Mouse (Mus musculus) heart, embryonic 13.5 days (tissue): ENCODE results near the gene Rad51b. TPM values are rescaled to one million over a fixed set of nuclear protein-coding genes. Genes with fewer than 3 reads are reported as not detected.

Source experiments
- ATAC-seq: fragments of 200-750 bp; cut with Nextera tagmentation; 2 replicates; pipeline ENCODE4 v1.8.0; 2017; ENCODE audit warnings: moderate TSS enrichment; ENCODE audit not compliant: insufficient number of reproducible peaks, low FRiP score, low TSS enrichment; ENCODE audit errors: extremely low read depth
- H3K27ac ChIP-seq: fragments of 300-500 bp; sonication (generic); replicated peaks from 2 replicates; pipeline ENCODE4 v1.5.1; 2015; ENCODE audit warnings: moderate library complexity, mild to moderate bottlenecking, inconsistent platforms
- H3K27me3 ChIP-seq: fragments of 300-500 bp; sonication (generic); replicated peaks from 2 replicates; pipeline ENCODE4 v1.6.1; 2015; ENCODE audit warnings: mild to moderate bottlenecking, inconsistent platforms
- H3K36me3 ChIP-seq: fragments of 300-500 bp; sonication (generic); 2 replicates; pipeline ENCODE4 v1.6.1; 2015; ENCODE audit warnings: mild to moderate bottlenecking, inconsistent platforms
- H3K4me1 ChIP-seq: fragments of 300-500 bp; sonication (generic); 2 replicates; pipeline ENCODE4 v1.6.1; 2015; ENCODE audit warnings: inconsistent platforms
- H3K4me2 ChIP-seq: fragments of 300-500 bp; sonication (generic); 2 replicates; pipeline ENCODE4 v1.6.1; 2015; ENCODE audit warnings: inconsistent platforms, mild to moderate bottlenecking, moderate library complexity
- H3K4me3 ChIP-seq: fragments of 300-500 bp; sonication (generic); 2 replicates; pipeline ENCODE4 v1.5.1; 2015; ENCODE audit warnings: moderate library complexity, mild to moderate bottlenecking, inconsistent platforms
- H3K9ac ChIP-seq: fragments of 300-500 bp; sonication (generic); 2 replicates; pipeline ENCODE4 v1.6.1; 2015; ENCODE audit warnings: inconsistent platforms, mild to moderate bottlenecking, moderate library complexity
- H3K9me3 ChIP-seq: fragments of 300-500 bp; sonication (generic); 2 replicates; pipeline ENCODE4 v1.6.1; 2016; ENCODE audit warnings: inconsistent platforms
- WGBS: fragments of 180-500 bp; shearing (Covaris S2); methylation state at CpG from one replicate; pipeline ENCODE4 v1.1.7; 2015; ENCODE audit warnings: mixed read lengths; 5-methylcytosine and 5-hydroxymethylcytosine counted together
- polyA plus RNA-seq: library from polyadenylated mRNA; unstranded; fragments of >200 nt; fragmentation: Nextera tagmentation; extraction: Ambion mirVana; gene quantifications from 2 replicates; pipeline ENCODE4 v1.2.1, GENCODE M21; 2015

The Rad51b gene
- polyA plus RNA-seq, 1 experiment from 2014 or later, result 4.8 TPM

DNA sequence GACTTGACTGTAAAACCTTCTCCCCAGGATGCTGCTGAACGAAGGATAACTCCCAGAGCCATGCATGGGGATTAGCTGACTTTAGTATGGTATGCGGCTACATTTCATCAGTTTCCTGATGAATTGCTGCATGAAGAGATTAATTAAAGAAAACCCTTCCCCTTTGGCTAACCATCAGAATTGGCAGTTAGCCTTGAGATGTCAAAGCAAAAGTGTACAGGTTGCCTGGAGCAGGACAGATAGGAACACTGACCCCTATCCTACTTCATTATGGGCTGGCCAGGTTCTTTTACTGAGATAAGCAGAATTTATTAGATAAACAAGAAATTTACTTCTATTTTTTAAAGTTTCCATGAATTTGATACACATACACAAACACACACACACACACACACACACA is 85.3 kb downstream of the Rad51b start:
- H3K36me3 ChIP-seq, result no peaks in the 10 kb centered on the region
- H3K4me1 ChIP-seq, result peaks cover 49% of the 10 kb centered on the region
- no peak overlapping the region for H3K4me2 ChIP-seq
- WGBS, result 44% methylated on average over 2 of the region's 2 CpGs
- no peak overlapping the region for H3K4me3 ChIP-seq
- no peak for ATAC-seq
- no peak overlapping the region for H3K9ac ChIP-seq
- no peak overlapping the region for H3K27ac ChIP-seq
- no peaks in the 10 kb centered on the region for H3K27me3 ChIP-seq
- no peaks in the 10 kb centered on the region for H3K9me3 ChIP-seq

DNA sequence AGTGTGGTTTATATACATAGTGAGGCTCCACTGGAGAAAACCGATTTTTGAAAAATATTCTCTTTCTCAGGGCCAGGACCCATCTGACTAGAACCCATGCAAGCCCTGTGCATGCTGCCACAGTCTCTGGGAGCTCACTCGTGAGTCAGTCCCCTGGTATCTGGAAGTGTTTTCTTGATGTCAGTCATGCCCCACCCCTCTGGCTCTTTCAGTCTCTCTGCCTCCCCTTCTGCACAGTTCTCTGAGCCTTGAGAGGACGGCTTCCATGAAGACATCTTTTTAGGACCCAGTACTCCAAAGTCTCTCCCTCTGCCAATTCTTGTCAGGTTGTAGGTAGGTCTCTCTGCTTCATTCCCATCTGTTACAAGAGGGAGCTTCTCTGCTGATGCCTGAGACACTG is 86.5 kb downstream of the Rad51b start:
- Histone ChIP-seq H3K9me3 (no peaks in the 10 kb centered on the region), H3K27me3 (no peaks in the 10 kb centered on the region), H3K36me3 (no peaks in the 10 kb centered on the region), H3K4me3 (no peak overlapping the region), H3K4me1 (peaks cover 54% of the 10 kb centered on the region), H3K4me2 (no peak overlapping the region), H3K9ac (no peak overlapping the region), H3K27ac (peak overlapping the region; percentile 13)
- WGBS, result 42% methylated on average over 3 of the region's 3 CpGs
- no peak for ATAC-seq

GRCm38 (mm10) chr12:79384787-79385186 is 87.7 kb downstream of the Rad51b start:
- 31% methylated on average over 9 of the region's 9 CpGs for WGBS
- Histone ChIP-seq H3K4me2 (peak overlapping the region; percentile 53), H3K36me3 (no peaks in the 10 kb centered on the region), H3K27me3 (no peaks in the 10 kb centered on the region), H3K4me1 (peaks cover 66% of the 10 kb centered on the region), H3K9ac (peak overlapping the region; percentile 59), H3K4me3 (peak overlapping the region; percentile 13), H3K27ac (peak overlapping the region; percentile 61), H3K9me3 (no peaks in the 10 kb centered on the region)
- no peak for ATAC-seq

DNA sequence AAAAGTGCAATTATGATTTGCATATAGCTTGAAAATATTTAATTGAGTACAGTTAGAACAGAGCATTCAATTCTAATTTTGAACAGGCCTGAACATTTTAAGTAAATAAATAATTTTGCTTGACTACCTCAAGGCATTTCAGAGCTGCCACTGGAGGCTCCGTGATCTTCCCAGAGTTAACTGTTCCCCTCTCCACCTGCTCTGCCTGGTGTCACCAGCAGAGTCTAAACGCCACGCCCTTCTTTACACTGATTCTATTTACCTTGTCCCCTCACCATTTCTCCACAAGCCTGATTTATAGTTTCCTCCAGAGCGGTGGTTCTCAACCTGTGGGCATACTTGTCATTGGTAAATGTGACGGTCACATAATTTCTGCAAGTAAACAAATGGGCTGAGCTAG is 88.1 kb downstream of the Rad51b start:
- Histone ChIP-seq H3K27ac (peak overlapping the region; percentile 61), H3K27me3 (no peaks in the 10 kb centered on the region), H3K36me3 (no peaks in the 10 kb centered on the region), H3K9ac (no peak overlapping the region), H3K9me3 (no peaks in the 10 kb centered on the region), H3K4me2 (no peak overlapping the region; the same call in 1 of the 2 replicates), H3K4me3 (no peak overlapping the region), H3K4me1 (peaks cover 69% of the 10 kb centered on the region)
- 78% methylated on average over 5 of the region's 5 CpGs for WGBS
- no peak for ATAC-seq

DNA sequence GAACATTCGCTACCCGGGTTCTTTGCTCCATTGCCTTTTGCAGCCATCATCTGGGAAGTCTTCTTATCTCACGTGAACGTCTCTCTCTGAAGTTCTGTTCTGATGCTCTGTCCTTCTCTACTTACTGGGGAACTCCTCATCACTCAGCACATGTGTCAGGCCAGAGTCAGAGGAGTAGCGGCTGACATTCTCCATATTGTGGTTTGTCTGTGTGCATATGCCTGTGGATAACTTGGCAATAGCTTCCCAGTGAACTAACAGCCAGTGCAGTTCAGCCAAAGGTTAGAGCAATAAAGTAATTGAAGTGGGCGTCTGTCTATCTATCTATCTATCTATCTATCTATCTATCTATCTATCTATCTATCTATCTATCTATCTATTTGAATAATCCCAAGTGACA is 90.8 kb downstream of the Rad51b start:
- Histone ChIP-seq H3K4me2 (no peak overlapping the region), H3K27ac (peak overlapping the region; percentile 53; the same call in 1 of the 2 replicates), H3K4me1 (peaks cover 64% of the 10 kb centered on the region), H3K9me3 (no peaks in the 10 kb centered on the region), H3K4me3 (no peak overlapping the region), H3K27me3 (no peaks in the 10 kb centered on the region), H3K36me3 (no peaks in the 10 kb centered on the region), H3K9ac (no peak overlapping the region)
- ATAC-seq, result no peak
- WGBS, result 32% methylated on average over 6 of the region's 6 CpGs

- Histone ChIP-seq H3K9me3 (no peaks in the 10 kb centered on the region), H3K4me1 (peaks cover 51% of the 10 kb centered on the region)
Observed at GRCm38 (mm10) chr12:79389251-79389650, 92.2 kb downstream of the Rad51b start.

GRCm38 (mm10) chr12:79389971-79390370 is 92.9 kb downstream of the Rad51b start:
- peak overlapping the region; percentile 91 for H3K27ac ChIP-seq
- no peak overlapping the region for H3K4me3 ChIP-seq
- peaks cover 44% of the 10 kb centered on the region for H3K4me1 ChIP-seq
- ATAC-seq, result no peak
- peak overlapping the region; percentile 31 for H3K4me2 ChIP-seq
- H3K9me3 ChIP-seq, result no peaks in the 10 kb centered on the region
- no peaks in the 10 kb centered on the region for H3K27me3 ChIP-seq
- no peaks in the 10 kb centered on the region for H3K36me3 ChIP-seq
- H3K9ac ChIP-seq, result no peak overlapping the region

More at GRCm38 (mm10) chr12:79389251-79389650, 92.2 kb downstream of the Rad51b start:
- peak overlapping the region; percentile 91 for H3K27ac ChIP-seq
- H3K4me2 ChIP-seq, result no peak overlapping the region
- no peaks in the 10 kb centered on the region for H3K36me3 ChIP-seq
- WGBS, result 83% methylated on average over 3 of the region's 3 CpGs
- H3K4me3 ChIP-seq, result no peak overlapping the region
- H3K9ac ChIP-seq, result no peak overlapping the region
- ATAC-seq, result no peak
- H3K27me3 ChIP-seq, result no peaks in the 10 kb centered on the region

DNA sequence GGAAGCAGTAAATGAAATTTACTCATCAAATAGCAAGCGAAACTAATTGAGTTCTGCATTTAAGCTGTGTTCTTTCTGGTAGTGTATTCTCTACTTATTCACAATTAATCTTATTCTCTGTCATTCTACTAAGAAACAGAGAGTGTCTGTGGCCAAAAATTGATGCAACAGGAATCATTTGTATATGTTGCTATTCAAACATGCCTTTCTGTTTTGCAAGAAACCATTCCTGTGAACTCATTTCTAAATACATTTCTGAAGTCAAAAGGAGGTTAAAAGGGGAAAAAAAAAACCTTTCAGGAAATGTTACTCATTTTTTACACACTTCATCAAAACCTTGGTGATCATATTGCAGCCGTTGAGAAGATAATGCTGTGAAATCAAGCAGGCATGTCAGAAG is 96.6 kb downstream of the Rad51b start:
- ATAC-seq, result no peak
- 78% methylated on average over 2 of the region's 2 CpGs for WGBS
- Histone ChIP-seq H3K27me3 (no peaks in the 10 kb centered on the region), H3K4me3 (no peak overlapping the region), H3K4me2 (no peak overlapping the region), H3K27ac (no peak overlapping the region), H3K4me1 (peaks cover 24% of the 10 kb centered on the region), H3K36me3 (no peaks in the 10 kb centered on the region), H3K9me3 (no peaks in the 10 kb centered on the region), H3K9ac (no peak overlapping the region)

- ATAC-seq, result no peak
- no peaks in the 10 kb centered on the region for H3K36me3 ChIP-seq
- 62% methylated on average over 3 of the region's 3 CpGs for WGBS
Observed at GRCm38 (mm10) chr12:79403992-79404391, 106.9 kb downstream of the Rad51b start.

DNA sequence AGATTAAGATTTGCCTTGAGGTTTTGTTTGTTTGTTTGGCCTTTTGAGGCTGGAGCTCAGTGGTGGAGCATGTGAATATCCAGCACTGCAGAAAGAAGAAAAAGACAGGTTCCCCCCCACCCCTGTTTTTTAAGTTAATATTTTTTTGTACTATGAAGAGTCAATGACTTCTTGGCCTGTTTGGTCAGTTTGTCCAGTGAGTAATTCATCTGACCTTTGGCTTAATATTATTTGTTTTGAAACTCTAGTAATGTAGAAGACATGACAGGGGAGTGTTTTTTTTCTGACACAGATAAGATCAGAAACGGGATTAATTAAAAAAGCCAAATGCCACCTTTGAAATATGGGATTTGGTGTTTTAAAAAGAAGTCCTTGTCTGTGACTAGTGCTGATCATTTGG is 107.4 kb downstream of the Rad51b start:
- H3K4me1 ChIP-seq, result peaks cover 11% of the 10 kb centered on the region; the same call in 1 of the 2 replicates
- no peak overlapping the region for H3K9ac ChIP-seq
- no peak overlapping the region for H3K4me3 ChIP-seq
- H3K27ac ChIP-seq, result no peak overlapping the region
- no peak overlapping the region for H3K4me2 ChIP-seq
- no peaks in the 10 kb centered on the region for H3K36me3 ChIP-seq
- 34% methylated on average over 1 of the region's 1 CpGs for WGBS
- ATAC-seq, result no peak
- no peaks in the 10 kb centered on the region for H3K9me3 ChIP-seq
- no peaks in the 10 kb centered on the region for H3K27me3 ChIP-seq

More at GRCm38 (mm10) chr12:79403992-79404391, 106.9 kb downstream of the Rad51b start:
- H3K9ac ChIP-seq, result no peak overlapping the region
- H3K4me3 ChIP-seq, result no peak overlapping the region
- H3K4me1 ChIP-seq, result peaks cover 11% of the 10 kb centered on the region; the same call in 1 of the 2 replicates
- no peak overlapping the region for H3K27ac ChIP-seq
- no peaks in the 10 kb centered on the region for H3K9me3 ChIP-seq
- no peak overlapping the region for H3K4me2 ChIP-seq
- H3K27me3 ChIP-seq, result no peaks in the 10 kb centered on the region

GRCm38 (mm10) chr12:79408677-79409076 is 111.6 kb downstream of the Rad51b start:
- no peak for ATAC-seq
- peaks cover 13% of the 10 kb centered on the region for H3K4me1 ChIP-seq
- WGBS, result 85% methylated on average over 2 of the region's 2 CpGs
- H3K9ac ChIP-seq, result no peak overlapping the region
- no peak overlapping the region for H3K4me2 ChIP-seq
- no peaks in the 10 kb centered on the region for H3K9me3 ChIP-seq
- no peak overlapping the region for H3K4me3 ChIP-seq
- H3K27ac ChIP-seq, result no peak overlapping the region
- H3K27me3 ChIP-seq, result no peaks in the 10 kb centered on the region
- H3K36me3 ChIP-seq, result no peaks in the 10 kb centered on the region

- Histone ChIP-seq H3K9ac (no peak overlapping the region), H3K4me2 (no peak overlapping the region), H3K4me1 (peaks cover 13% of the 10 kb centered on the region), H3K27ac (no peak overlapping the region), H3K27me3 (no peaks in the 10 kb centered on the region), H3K9me3 (no peaks in the 10 kb centered on the region), H3K36me3 (no peaks in the 10 kb centered on the region), H3K4me3 (no peak overlapping the region)
- no peak for ATAC-seq
- WGBS, result 53% methylated on average over 4 of the region's 4 CpGs
Observed at GRCm38 (mm10) chr12:79409126-79409860, 112.2 kb downstream of the Rad51b start.
